Mouse (Mus musculus): ENCODE measurements around the gene Pknox1. TPM values are rescaled to one million over a fixed set of nuclear protein-coding genes. Genes with fewer than 3 reads are reported as not detected.
"Not testable (repeated sequence)": the region's sequence is repeated elsewhere in the genome, so short reads cannot be mapped to it uniquely, and the experiment has no call there.

Gene Pknox1
- polyA plus RNA-seq, 1 experiment from 2014 or later = 30.6 TPM

- not testable (repeated sequence) for DNase-seq (ENCODE audit: low spot score)
Observed at GRCm38 (mm10) chr17:31552601-31553000, 11.9 kb upstream of the Pknox1 start.

- DNase-seq (ENCODE audit: low spot score) = no peak
Observed at GRCm38 (mm10) chr17:31556253-31556652, 8.3 kb upstream of the Pknox1 start.

DNA sequence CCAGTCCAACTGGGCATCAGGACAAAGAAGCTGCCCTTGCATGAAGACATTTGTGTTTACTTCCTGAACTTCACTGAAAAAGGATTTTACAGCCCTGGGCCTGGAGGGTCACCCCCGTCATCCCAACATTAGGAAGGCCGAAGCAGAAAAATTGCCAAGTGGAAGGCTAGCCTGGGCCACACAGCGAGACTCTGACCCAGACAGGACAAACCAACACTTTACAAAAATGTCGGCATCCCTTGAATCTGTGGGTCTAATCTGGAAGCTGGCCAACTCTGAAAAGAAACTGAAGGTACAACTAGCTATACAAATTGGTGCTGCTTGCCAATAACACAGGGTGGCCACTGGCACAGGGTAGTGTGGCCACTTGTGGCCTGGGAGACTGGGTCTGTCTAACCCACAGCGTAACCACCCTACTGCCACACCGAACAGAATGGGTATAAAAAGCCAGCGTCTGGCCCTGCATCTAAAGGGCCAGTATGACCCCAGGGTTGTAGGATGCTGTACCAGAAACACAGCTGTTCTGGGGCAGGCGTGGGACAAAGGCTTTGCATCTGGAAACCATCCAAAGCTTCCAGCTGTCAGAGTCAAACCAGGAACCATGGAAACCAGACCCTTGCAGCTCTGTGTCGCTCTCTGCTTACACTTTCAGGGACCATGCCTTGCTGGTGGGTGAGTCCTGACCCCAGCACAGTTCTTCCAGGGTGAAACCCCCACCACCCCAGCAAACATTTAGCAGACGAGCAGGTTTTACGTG is 7.2 kb upstream of the Pknox1 start:
- peak; percentile 4 for DNase-seq (ENCODE audit: low spot score)

- peak; percentile 46 for DNase-seq (ENCODE audit: low spot score)
Observed at GRCm38 (mm10) chr17:31557947-31558542, 6.5 kb upstream of the Pknox1 start.

GRCm38 (mm10) chr17:31559021-31559789 is 5.3 kb upstream of the Pknox1 start:
- no peak for DNase-seq (ENCODE audit: low spot score)

- peak; percentile 61 for DNase-seq (ENCODE audit: low spot score)
Observed at GRCm38 (mm10) chr17:31563632-31564014, 911 bp upstream of the Pknox1 start.

DNA sequence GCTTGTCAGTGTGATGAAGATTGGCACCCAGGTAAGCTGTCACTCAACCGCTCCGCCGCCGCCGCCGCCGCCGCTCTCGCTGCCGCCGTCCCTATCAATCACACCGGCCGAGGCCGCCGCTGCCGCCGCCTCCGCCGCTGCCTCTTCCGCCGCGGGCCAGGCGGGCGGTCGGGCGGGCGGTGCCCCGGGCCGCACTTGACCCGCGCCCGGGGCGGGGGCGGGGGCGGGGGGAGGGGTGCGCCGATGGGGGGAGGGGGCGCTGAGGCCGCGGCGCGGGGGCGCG is 265 bp downstream of the Pknox1 start:
- no peak for DNase-seq (ENCODE audit: low spot score)

- DNase-seq (ENCODE audit: low spot score) = peak; percentile 87
Observed at GRCm38 (mm10) chr17:31565141-31566056, 865 bp downstream of the Pknox1 start.

DNA sequence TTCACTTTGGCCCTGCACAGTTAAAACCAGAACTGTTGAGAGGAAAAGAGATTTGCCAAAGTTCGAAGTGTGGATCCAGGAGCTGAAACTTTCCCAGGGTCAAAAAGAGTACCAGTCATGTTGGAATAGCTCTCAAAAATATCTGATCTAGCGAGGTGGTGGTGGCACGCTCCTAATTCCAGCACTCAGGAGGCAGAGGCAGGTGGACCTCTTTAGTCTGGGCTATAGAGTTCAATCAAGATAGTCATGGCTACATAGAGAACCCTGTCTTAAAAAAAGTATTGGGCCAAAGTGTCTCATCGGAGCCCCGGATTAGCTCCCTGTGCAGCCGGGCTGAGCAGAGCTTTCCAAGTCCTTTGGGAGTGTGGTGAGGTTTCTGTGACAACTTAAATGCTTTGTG is 1.7 kb downstream of the Pknox1 start:
- DNase-seq (ENCODE audit: low spot score) = peak; percentile 7

DNA sequence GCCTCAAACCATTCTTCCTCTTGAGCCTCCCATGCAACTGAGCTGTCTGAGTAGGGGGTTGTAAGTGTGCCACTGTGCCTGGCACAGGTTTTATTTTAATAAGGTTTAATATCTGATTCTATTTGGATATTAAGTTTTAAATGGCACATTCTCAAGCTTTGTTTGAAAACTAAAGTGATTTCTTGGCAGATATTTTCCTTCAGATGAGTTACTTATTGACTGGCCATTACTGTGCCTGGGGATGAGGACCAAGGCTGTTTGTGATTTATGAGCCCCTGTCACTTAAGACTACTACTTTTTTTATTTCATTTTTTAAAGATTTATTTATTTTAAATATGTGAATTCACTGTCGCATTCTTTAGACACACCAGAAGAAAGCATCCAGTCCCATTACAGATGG is 5.2 kb downstream of the Pknox1 start:
- no peak for DNase-seq (ENCODE audit: low spot score)

GRCm38 (mm10) chr17:31570321-31570925 is 5.9 kb downstream of the Pknox1 start:
- peak; percentile 30 for DNase-seq (ENCODE audit: low spot score)

DNA sequence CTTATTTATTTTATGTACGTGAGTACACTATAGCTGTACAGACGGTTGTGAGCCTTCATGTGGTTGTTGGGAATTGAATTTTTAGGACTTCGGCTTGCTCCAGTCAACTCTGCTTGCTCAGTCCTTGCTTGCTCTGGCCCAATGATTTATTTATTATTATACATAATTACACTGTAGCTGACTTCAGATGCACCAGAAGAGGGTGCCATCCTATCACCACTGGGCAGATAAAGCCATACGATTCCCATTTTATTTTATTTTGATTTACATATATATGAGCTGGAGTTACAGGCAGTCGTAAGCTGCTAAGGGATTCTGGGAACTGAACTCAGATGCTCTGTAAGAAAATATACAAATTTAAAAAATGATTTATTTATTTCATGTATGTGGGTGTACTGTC is 7.2 kb downstream of the Pknox1 start:
- no peak for DNase-seq (ENCODE audit: low spot score)

- DNase-seq (ENCODE audit: low spot score) = no peak
Observed at GRCm38 (mm10) chr17:31574662-31575061, 10.1 kb downstream of the Pknox1 start.

DNA sequence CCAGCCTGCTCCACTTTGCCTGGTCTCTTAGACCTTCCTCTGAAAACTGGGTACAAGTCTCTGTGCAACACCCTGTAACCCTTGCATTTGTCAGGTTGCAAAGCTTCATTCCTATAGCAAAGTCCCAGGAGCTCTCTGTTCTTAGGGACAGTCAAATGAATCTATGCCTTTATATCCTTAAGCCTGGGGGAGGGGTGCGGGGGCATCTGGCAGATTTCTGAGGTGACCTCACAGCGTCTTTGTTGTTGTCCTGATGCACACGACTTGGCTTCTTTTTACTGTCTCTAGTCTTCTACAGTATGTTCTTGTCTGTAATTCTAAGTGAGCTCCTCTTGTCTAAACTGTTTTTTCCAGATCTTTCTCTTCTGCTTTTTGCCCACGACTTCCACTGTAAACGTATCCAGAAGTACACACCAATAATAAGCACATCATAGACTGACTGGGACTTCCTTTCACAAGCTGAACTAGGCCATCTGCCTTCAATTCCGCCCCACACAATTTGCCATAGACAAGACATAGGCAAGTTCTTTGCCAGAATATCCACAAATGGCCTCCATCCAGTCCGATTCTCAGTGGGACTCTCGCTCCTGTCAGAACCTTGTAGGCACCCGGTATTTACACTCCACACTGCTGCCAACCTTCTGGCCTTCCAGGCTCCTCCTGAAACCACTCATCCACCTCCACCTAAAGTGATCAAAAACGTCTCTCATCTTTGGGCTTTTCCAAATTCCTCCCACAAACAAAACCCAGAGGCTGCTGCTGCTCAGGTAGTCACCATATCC is 12.1 kb downstream of the Pknox1 start:
- no peak for DNase-seq (ENCODE audit: low spot score)

GRCm38 (mm10) chr17:31580344-31580743 is 15.8 kb downstream of the Pknox1 start:
- DNase-seq (ENCODE audit: low spot score) = no peak

DNA sequence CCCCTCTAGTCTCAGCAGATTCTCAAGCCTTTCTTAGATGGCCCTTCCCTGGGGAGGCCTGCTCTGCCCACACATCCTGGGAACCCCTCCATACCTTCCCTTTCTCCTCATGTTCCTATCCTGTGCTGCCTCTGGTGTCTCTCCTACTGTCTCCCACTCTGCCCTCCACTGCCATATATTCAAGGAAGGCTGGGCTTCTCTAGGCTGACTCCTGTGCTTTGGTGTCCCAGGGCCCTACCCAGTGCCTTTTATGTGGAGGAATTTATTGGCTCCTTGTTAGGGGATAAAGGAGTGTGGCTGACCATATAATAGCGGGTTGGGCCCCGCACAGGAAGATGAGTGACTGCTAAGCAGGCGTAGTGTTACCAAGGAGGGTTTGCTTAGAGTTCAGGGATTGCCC is 18.7 kb downstream of the Pknox1 start:
- DNase-seq (ENCODE audit: low spot score) = no peak

- DNase-seq (ENCODE audit: low spot score) = no peak
Observed at GRCm38 (mm10) chr17:31583781-31584180, 19.2 kb downstream of the Pknox1 start.

GRCm38 (mm10) chr17:31588115-31588514 is 23.6 kb downstream of the Pknox1 start:
- DNase-seq (ENCODE audit: low spot score) = no peak

DNA sequence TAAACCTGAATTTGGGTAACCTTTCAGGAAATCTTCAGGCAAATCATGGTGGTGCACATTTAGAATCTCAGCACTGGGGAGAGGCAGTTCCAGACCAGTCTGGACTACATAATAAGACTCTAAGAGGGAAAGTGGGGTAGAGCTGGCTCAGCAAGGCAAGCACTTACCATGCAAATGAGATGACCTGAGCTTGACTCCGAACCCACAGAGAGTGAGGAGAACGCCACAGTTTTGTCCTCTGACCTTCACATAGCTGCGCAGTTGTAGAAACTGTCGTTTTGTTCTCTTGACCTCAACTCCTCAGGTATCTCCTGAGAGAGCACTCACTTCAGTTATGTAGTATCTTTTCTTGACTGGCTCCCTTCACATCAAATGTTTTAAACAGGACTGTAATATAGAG is 24.2 kb downstream of the Pknox1 start:
- no peak for DNase-seq (ENCODE audit: low spot score)

DNA sequence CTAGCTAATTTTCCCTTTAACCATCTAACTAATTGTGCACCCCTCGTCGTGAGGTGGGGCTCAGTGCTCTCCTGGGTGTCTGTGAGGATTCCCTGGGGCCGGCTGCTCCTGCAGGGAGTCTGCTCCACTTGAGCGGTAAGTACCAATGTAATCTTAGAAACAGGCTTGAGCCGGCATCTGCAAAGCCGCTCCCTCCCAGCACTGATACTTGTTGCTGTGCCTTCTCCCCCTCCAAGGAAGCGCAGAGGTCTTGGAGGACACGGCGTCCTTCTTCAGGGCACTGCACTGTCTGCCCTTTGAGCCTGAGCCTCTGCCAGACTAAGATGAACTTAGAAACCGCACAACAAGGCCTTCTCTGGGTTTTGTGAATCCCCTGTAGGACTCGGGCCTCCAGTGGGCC is 26.3 kb downstream of the Pknox1 start:
- DNase-seq (ENCODE audit: low spot score) = no peak

Measured in thymus, postnatal 0 days (tissue).